Mouse (Mus musculus) stomach, postnatal 0 days (tissue): ENCODE data around the gene Traf3ip2. TPM values are rescaled to one million over a fixed set of nuclear protein-coding genes. Genes with fewer than 3 reads are reported as not detected.

Experiments
- ATAC-seq: fragments of 200-750 bp; cut with Nextera tagmentation; 2 replicates; pipeline ENCODE4 v1.8.0; 2017; ENCODE audit not compliant: low FRiP score, low TSS enrichment
- DNase-seq: peaks from one replicate; pipeline ENCODE4 v3.0.0-alpha.2; 2016; ENCODE audit warnings: low spot score
- H3K27ac ChIP-seq: fragments of 300-500 bp; sonication (generic); replicated peaks from 2 replicates; pipeline ENCODE4 v1.5.1; 2014; ENCODE audit warnings: mild to moderate bottlenecking, control low read depth
- H3K27me3 ChIP-seq: fragments of 300-500 bp; sonication (generic); 2 replicates; pipeline ENCODE4 v1.6.1; 2014; ENCODE audit warnings: low read length; ENCODE audit not compliant: control insufficient read depth, insufficient read depth
- H3K36me3 ChIP-seq: fragments of 300-500 bp; sonication (generic); 2 replicates; pipeline ENCODE4 v1.6.1; 2014; ENCODE audit warnings: low read length, mixed read lengths; ENCODE audit not compliant: control insufficient read depth, insufficient read depth
- H3K4me1 ChIP-seq: fragments of 300-500 bp; sonication (generic); replicated peaks from 2 replicates; pipeline ENCODE4 v1.6.1; 2014; ENCODE audit warnings: antibody characterized with exemption; ENCODE audit not compliant: control insufficient read depth, insufficient read depth
- H3K4me2 ChIP-seq: fragments of 300-500 bp; sonication (generic); replicated peaks from 2 replicates; pipeline ENCODE4 v1.6.1; 2014; ENCODE audit warnings: low read depth, mild to moderate bottlenecking, control low read depth, moderate library complexity
- H3K4me3 ChIP-seq: fragments of 300-500 bp; sonication (generic); 2 replicates; pipeline ENCODE4 v1.5.1; 2014; ENCODE audit warnings: low read depth, low read length, control low read depth
- H3K9ac ChIP-seq: fragments of 300-500 bp; sonication (generic); 2 replicates; pipeline ENCODE4 v1.6.1; 2014; ENCODE audit warnings: mild to moderate bottlenecking, low read length, control low read depth, mixed read lengths
- H3K9me3 ChIP-seq: fragments of 300-500 bp; sonication (generic); 2 replicates; pipeline ENCODE4 v1.6.1; 2016; ENCODE audit warnings: low read length; ENCODE audit not compliant: control insufficient read depth
- CTCF ChIP-seq: IDR thresholded peaks from 2 replicates; pipeline ENCODE4 v1.5.1; 2016; ENCODE audit warnings: antibody characterized with exemption, low read depth, mild to moderate bottlenecking, moderate library complexity
- EP300 ChIP-seq: optimal IDR thresholded peaks from 2 replicates; pipeline ENCODE3; 2016; ENCODE audit warnings: antibody characterized with exemption
- WGBS: fragments of 180-500 bp; shearing (Covaris S2); extraction: QIAGEN DNeasy Blood & Tissue Kit; methylation state at CpG from one replicate; pipeline ENCODE4 v1.1.7; 2014; 5-methylcytosine and 5-hydroxymethylcytosine counted together
- polyA plus RNA-seq: library from polyadenylated mRNA; unstranded; fragments of >200 nt; fragmentation: Nextera tagmentation; extraction: Ambion mirVana; gene quantifications from 2 replicates; pipeline ENCODE4 v1.2.1, GENCODE M21; 2015

Traf3ip2 gene
- polyA plus RNA-seq, 1 experiment from 2014 or later, result 19.4 TPM

DNA sequence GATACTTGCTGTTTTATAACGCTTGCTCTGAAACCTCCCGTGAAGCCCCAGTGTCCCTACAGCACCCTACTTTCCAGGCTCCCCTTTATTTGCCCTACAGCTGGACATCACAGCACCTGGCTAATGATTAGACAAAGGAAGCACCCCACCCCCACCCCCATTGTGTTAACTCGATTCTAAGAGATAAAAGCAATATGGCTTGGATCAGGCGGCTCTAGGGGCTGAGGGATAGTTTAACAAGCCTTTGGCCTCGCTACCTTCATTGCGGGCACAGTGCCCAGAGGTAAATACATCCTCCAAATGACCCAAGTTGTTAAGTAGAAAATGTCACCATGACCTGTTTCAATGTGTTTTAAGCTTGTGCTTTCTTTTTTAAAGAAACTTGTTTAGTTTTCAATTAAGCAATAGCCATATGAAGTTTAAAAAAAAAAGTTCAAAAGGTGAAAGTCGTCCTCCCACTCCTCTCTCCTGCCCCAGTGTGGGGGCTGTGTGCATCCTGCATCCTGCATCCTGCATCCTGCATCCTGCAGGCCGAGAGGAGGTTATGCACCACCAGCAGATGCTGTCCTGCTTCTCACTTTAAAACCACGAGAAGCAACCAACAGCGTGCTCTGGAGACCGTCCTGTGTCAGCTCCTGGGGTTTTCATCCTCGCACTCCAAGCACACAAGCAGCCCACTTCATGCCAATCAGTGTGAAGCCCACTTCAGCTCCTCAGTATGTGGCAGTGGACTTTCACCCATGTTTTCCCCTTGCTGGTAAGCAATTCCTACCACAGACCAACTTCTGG, 12.3 kb downstream of the Traf3ip2 start:
- H3K27me3 ChIP-seq, result no peaks in the 10 kb centered on the region
- H3K4me2 ChIP-seq, result no peak overlapping the region; the same call in 1 of the 2 replicates
- TF ChIP-seq CTCF (peak; percentile 23; the same call in 1 of the 2 replicates), EP300 (no peak)
- H3K4me1 ChIP-seq, result peaks cover 12% of the 10 kb centered on the region
- no peaks in the 10 kb centered on the region for H3K9me3 ChIP-seq
- 30% methylated on average over 12 of the region's 12 CpGs for WGBS
- no peak overlapping the region; the same call in 1 of the 2 replicates for H3K9ac ChIP-seq
- H3K4me3 ChIP-seq, result no peak overlapping the region
- ATAC-seq (peak; percentile 30; the same call in 1 of the 2 replicates), DNase-seq (peak; percentile 83)
- H3K27ac ChIP-seq, result peak overlapping the region; percentile 63
- peaks cover 7% of the 10 kb centered on the region; the same call in 1 of the 2 replicates for H3K36me3 ChIP-seq

DNA sequence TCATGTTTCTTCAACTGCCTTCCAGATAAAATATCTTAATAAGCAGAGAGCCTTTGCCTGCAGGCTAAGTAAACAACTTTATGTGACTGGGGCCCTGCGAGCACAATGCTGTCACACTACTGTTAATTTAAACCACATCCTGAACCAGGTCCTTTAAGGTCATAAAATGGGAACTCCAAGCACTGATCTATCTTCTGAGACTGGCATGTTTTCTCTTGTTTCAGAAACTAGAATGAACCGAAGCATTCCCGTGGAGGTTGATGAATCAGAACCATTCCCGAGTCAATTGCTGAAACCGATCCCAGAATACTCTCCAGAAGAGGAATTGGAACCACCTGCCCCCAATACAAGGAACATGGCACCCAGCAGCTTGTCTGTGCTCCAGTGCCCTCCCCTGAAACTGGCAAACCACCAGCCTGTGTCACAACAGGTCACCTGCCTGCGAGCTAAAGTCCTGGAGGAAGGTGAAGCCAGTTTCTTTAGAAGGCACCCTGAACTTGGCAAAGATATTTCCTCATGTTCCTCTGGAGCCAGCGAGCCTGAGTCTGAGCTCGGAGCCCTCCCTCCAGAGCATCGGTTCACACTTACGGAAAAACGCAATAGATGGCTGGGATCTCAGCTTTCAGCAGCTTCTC, 13.0 kb downstream of the Traf3ip2 start:
- Histone ChIP-seq H3K9me3 (no peaks in the 10 kb centered on the region), H3K27ac (peak overlapping the region; percentile 63), H3K36me3 (peaks cover 7% of the 10 kb centered on the region; the same call in 1 of the 2 replicates), H3K27me3 (no peaks in the 10 kb centered on the region), H3K4me1 (peaks cover 12% of the 10 kb centered on the region), H3K4me3 (no peak overlapping the region), H3K9ac (no peak overlapping the region), H3K4me2 (no peak overlapping the region; the same call in 1 of the 2 replicates)
- 39% methylated on average over 11 of the region's 11 CpGs for WGBS
- DNase-seq (no peak), ATAC-seq (0 out of 2 replicates have a peak, but pooled peaks have one; percentile 16)
- TF ChIP-seq CTCF (no peak), EP300 (no peak)

DNA sequence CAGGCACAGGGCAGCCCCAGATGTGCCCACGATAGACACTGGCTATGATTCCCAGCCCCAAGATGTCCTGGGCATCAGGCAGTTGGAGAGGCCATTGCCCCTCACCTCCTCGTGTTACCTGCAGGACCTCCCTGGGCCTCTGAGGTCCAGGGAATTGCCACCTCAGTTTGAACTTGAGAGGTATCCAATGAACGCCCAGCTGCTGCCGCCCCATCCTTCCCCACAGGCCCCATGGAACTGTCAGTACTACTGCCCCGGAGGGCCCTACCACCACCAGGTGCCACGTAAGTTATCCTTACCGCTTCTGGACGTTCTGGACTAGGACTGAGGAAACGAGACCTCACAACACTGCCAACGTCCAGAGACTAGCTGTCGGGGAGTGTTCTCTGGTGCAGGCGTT, 13.6 kb downstream of the Traf3ip2 start:
- Histone ChIP-seq H3K4me1 (peaks cover 15% of the 10 kb centered on the region), H3K9me3 (no peaks in the 10 kb centered on the region), H3K4me2 (no peak overlapping the region), H3K27ac (no peak overlapping the region), H3K9ac (no peak overlapping the region), H3K4me3 (no peak overlapping the region), H3K27me3 (no peaks in the 10 kb centered on the region), H3K36me3 (peaks cover 5% of the 10 kb centered on the region; the same call in 1 of the 2 replicates)
- no peak for DNase-seq
- TF ChIP-seq EP300 (no peak), CTCF (no peak)
- ATAC-seq, result no peak
- 79% methylated on average over 12 of the region's 12 CpGs for WGBS

DNA sequence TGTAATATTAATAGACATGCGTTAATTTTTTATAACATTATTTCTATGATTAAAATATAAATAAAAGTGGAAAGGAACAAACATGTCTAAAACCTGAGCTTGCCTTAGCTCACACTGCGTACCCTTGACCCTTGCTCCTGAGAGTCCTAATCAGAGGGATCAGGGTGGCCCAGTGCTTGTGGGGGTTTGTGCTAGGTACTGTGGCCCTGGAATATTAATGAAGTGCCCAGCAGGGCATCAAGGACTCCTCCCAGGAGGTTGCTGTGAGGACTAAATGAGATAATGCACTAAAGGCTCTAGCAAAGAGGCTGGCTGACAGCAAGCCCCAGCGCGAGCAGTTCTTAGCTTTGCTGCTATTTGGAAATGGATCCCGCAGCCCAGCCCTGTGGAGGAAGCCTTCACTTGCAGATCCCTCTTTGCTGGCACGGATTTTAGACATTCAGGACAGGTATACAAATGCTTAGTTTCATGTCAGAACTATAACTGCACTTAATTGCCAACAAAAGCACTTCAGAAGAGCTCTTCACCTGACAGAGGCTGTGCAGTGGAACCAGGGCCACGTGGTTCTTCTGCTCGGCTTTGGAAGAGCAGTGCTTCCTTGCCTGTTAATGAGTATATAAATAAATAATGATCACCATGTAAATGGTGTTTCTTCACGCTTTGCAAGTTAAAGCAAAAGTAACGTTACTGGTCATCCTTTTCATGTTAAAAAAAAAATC, 16.2 kb downstream of the Traf3ip2 start:
- H3K4me3 ChIP-seq, result no peak overlapping the region
- DNase-seq (no peak), ATAC-seq (no peak)
- no peaks in the 10 kb centered on the region; the same call in 1 of the 2 replicates for H3K36me3 ChIP-seq
- no peak overlapping the region for H3K9ac ChIP-seq
- WGBS, result 40% methylated on average over 10 of the region's 10 CpGs
- peak overlapping the region; percentile 81 for H3K27ac ChIP-seq
- no peaks in the 10 kb centered on the region for H3K27me3 ChIP-seq
- no peaks in the 10 kb centered on the region for H3K9me3 ChIP-seq
- H3K4me2 ChIP-seq, result no peak overlapping the region
- TF ChIP-seq EP300 (no peak), CTCF (no peak)
- H3K4me1 ChIP-seq, result peaks cover 20% of the 10 kb centered on the region

DNA sequence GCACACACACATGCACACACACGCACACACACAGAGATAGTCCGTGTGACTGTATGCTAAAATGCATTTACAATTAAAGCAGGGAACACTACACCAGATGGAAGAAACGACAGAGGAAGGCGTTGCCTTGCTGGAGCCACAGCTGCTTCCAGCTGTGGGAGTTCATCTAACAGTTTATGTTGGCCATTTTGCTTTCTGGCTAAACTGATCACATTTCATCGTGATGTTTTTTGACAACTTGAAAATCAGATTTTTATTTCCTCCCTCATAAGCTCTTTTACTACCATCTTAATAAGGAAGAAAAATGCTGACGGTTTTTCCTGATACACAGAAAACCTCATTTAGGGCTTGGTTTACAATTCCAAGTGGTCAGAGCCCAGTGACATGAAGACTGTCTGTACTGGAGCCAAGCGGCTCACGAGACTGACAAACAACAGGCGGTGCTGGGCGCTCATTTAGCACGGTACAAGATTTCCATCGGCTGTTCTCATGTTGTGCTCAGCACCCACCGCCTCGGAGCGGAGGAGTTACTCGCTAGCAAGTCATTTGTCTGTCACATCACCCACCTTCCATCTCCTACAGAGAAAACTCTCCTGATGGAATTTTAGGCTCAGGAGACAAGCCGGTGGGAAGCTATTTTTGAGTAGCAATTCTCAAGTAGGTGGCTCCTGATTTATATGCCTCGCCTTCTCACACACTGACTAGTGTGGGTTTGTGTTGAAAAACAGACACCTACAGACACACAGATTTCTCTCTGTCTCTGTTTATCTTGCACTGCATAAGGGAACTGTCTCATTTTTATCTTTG, 17.2 kb downstream of the Traf3ip2 start:
- H3K4me3 ChIP-seq, result no peak overlapping the region
- no peaks in the 10 kb centered on the region; the same call in 1 of the 2 replicates for H3K36me3 ChIP-seq
- H3K4me1 ChIP-seq, result peaks cover 16% of the 10 kb centered on the region
- no peak for TF ChIP-seq EP300
- DNase-seq, result no peak
- H3K9me3 ChIP-seq, result no peaks in the 10 kb centered on the region
- 0 out of 2 replicates have a peak overlapping the region, but pooled peaks have one; percentile 6 for H3K4me2 ChIP-seq
- ATAC-seq, result peak; percentile 51; the same call in 1 of the 2 replicates
- WGBS, result 32% methylated on average over 18 of the region's 18 CpGs
- peak overlapping the region; percentile 81 for H3K27ac ChIP-seq
- no peak overlapping the region for H3K9ac ChIP-seq
- no peaks in the 10 kb centered on the region for H3K27me3 ChIP-seq
